Mouse (Mus musculus): ENCODE measurements around the gene Selenon. TPM values are rescaled to one million over a fixed set of nuclear protein-coding genes. Genes with fewer than 3 reads are reported as not detected.

The Selenon gene
- total and polyA plus RNA-seq, 3 experiments, result 0.27 to 1.0 (median 0.64) TPM

DNA sequence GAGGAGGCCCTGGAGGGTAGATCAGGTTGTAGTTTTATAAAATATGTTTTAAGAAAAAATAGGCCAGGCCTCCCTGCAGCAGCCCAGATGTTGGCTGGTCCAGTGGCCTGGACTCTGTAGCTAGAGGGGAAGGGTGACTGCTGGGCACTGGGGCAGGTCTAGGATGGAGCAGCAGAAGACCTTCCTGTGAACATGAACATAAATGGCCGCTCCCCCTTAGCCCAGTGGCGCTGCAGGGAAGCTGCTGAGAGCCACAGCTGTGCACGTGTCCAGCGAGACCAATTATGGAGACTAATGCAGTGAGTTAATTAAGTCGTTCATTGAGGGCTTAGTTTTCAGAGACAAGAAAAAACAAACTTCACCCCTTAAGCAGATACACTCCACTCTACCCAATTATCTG lies 26.2 kb downstream of the Selenon start:
- peaks cover 51 to 91% of the 10 kb centered on the region in 2 experiments for H3K36me3 ChIP-seq (replicated peaks in 1 of 2; ENCODE audit: control insufficient read depth in 1 of 2, insufficient read depth in 1 of 2, low read length in 1 of 2)
- in situ Hi-C loops (cut with MboI; ENCODE audit: low pct_ligation_motif_present, low pct_unique_long_range_greater_than_20kb, low sequenced_read_pairs) (no loop called here), dilution Hi-C loops (cut with MboI; ENCODE audit: extremely low pct_ligation_motif_present, extremely low pct_unique_long_range_greater_than_20kb, low sequenced_read_pairs) (no loop called here)
- DNase-seq (ENCODE audit: extremely low read depth), result no peak
- H3K4me3 ChIP-seq (replicated peaks in 1 of 3; ENCODE audit: low read depth in 2 of 3, low read length in 2 of 3, poor library complexity in 1 of 3), result no peak overlapping the region
- no peak overlapping the region for H3K9ac ChIP-seq (ENCODE audit: insufficient read depth, low read depth)
- no peaks in the 10 kb centered on the region for H3K4me1 ChIP-seq (ENCODE audit: control insufficient read depth in 1 of 2, insufficient read depth in 2 of 2)
- TF ChIP-seq USF1 (IDR thresholded peaks at IDR 0.05; ENCODE audit: low read depth, low read length) (no peak), USF2 (conservative IDR thresholded peaks at IDR 0.05; ENCODE audit: low read depth, low read length) (no peak), JUND (conservative IDR thresholded peaks at IDR 0.05; ENCODE audit: low read depth, low read length) (no peak), SIN3A (IDR thresholded peaks at IDR 0.05; ENCODE audit: low read length) (no peak), CHD2 (IDR thresholded peaks at IDR 0.05; ENCODE audit: low read length) (no peak), ZC3H11A (IDR thresholded peaks at IDR 0.05; ENCODE audit: low read depth, low read length) (no peak), CTCF (conservative IDR thresholded peaks at IDR 0.05 in 1 of 2, IDR thresholded peaks at IDR 0.05 in 1 of 2; ENCODE audit: low read depth in 2 of 2, low read length in 2 of 2) (no peak), ZMIZ1 (IDR thresholded peaks at IDR 0.05; ENCODE audit: low read depth, low read length) (no peak), E2F4 (IDR thresholded peaks at IDR 0.05; ENCODE audit: insufficient replicate concordance, low read depth, low read length) (no peak), KAT2A (IDR thresholded peaks at IDR 0.05; ENCODE audit: insufficient replicate concordance, low read length) (no peak), POLR2AphosphoS2 (IDR thresholded peaks at IDR 0.05; ENCODE audit: low read depth, low read length) (no peak), GABPA (IDR thresholded peaks at IDR 0.05; ENCODE audit: insufficient replicate concordance, low read depth, low read length) (no peak), POLR2A (IDR thresholded peaks at IDR 0.05; ENCODE audit: low read depth, low read length) (no peak), NRF1 (IDR thresholded peaks at IDR 0.05; ENCODE audit: low read depth, low read length) (no peak), ETS1 (conservative IDR thresholded peaks at IDR 0.05; ENCODE audit: low read depth, low read length) (no peak), TCF12 (IDR thresholded peaks at IDR 0.05; ENCODE audit: low read depth, low read length) (no peak)
- H3K79me2 ChIP-seq (replicated peaks; ENCODE audit: control insufficient read depth, extremely low read depth, insufficient read depth, poor library complexity, severe bottlenecking), result no peaks in the 10 kb centered on the region
- H3K9me3 ChIP-seq (replicated peaks; ENCODE audit: low read length), result no peaks in the 10 kb centered on the region
- no peaks in the 10 kb centered on the region for H3K27me3 ChIP-seq (replicated peaks)
- no peak overlapping the region for H3K27ac ChIP-seq (ENCODE audit: insufficient read depth, low read depth)
- H3K4me2 ChIP-seq (ENCODE audit: insufficient read depth, low read depth, poor library complexity, severe bottlenecking), result no peak overlapping the region

DNA sequence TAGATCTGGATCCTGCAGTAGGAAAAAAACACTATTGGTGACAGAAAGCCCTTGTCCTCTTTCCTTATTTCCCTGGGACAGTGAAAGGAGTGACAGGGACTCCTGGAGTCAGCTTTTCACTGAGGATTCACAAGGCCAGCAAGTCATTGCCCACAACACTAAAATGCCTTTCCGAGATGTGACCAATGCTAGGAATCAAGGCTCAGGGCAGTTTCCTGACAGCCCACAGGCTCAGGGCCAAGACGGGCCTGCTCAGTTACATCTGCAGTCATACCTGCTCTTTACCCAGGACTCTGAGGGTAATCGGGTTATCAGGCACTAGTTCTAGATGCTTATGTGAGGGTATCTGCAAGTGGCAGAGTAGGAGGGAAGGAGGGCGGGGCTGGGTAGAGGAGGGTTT lies 28.5 kb downstream of the Selenon start:
- Histone ChIP-seq H3K27ac (ENCODE audit: insufficient read depth, low read depth) (no peak overlapping the region), H3K9me3 (replicated peaks; ENCODE audit: low read length) (no peaks in the 10 kb centered on the region), H3K27me3 (replicated peaks) (no peaks in the 10 kb centered on the region), H3K36me3 (replicated peaks in 1 of 2; ENCODE audit: control insufficient read depth in 1 of 2, insufficient read depth in 1 of 2, low read length in 1 of 2) (peaks cover 30 to 82% of the 10 kb centered on the region in 2 experiments), H3K79me2 (replicated peaks; ENCODE audit: control insufficient read depth, extremely low read depth, insufficient read depth, poor library complexity, severe bottlenecking) (peaks cover 4% of the 10 kb centered on the region; the same call in 1 of the 2 replicates), H3K4me2 (ENCODE audit: insufficient read depth, low read depth, poor library complexity, severe bottlenecking) (no peak overlapping the region), H3K4me3 (replicated peaks in 1 of 3; ENCODE audit: low read depth in 2 of 3, low read length in 2 of 3, poor library complexity in 1 of 3) (no peak overlapping the region), H3K4me1 (ENCODE audit: control insufficient read depth in 1 of 2, insufficient read depth in 2 of 2) (no peaks in the 10 kb centered on the region), H3K9ac (ENCODE audit: insufficient read depth, low read depth) (no peak overlapping the region)
- no peak for DNase-seq (ENCODE audit: extremely low read depth)
- TF ChIP-seq UBTF (IDR thresholded peaks at IDR 0.05; ENCODE audit: low read depth, low read length), result no peak
- TF ChIP-seq E2F4 (IDR thresholded peaks at IDR 0.05; ENCODE audit: insufficient replicate concordance, low read depth, low read length), result no peak
- TF ChIP-seq MXI1 (IDR thresholded peaks at IDR 0.05; ENCODE audit: low read depth, low read length), result no peak
- no peak for TF ChIP-seq NRF1 (IDR thresholded peaks at IDR 0.05; ENCODE audit: low read depth, low read length)
- TF ChIP-seq RCOR1 (conservative IDR thresholded peaks at IDR 0.05; ENCODE audit: low read depth, low read length), result no peak
- TF ChIP-seq ZMIZ1 (IDR thresholded peaks at IDR 0.05; ENCODE audit: low read depth, low read length), result no peak
- no peak for TF ChIP-seq USF1 (IDR thresholded peaks at IDR 0.05; ENCODE audit: low read depth, low read length)
- no peak for TF ChIP-seq CHD2 (IDR thresholded peaks at IDR 0.05; ENCODE audit: low read length)
- TF ChIP-seq POLR2AphosphoS2 (IDR thresholded peaks at IDR 0.05; ENCODE audit: low read depth, low read length), result no peak
- TF ChIP-seq BHLHE40 (IDR thresholded peaks at IDR 0.05; ENCODE audit: low read depth, low read length), result no peak
- TF ChIP-seq ZNF384 (IDR thresholded peaks at IDR 0.05; ENCODE audit: low read depth, low read length), result no peak
- TF ChIP-seq ELF1 (IDR thresholded peaks at IDR 0.05; ENCODE audit: low read depth, low read length), result no peak
- dilution Hi-C loops (cut with MboI; ENCODE audit: extremely low pct_ligation_motif_present, extremely low pct_unique_long_range_greater_than_20kb, low sequenced_read_pairs) (no loop called here), in situ Hi-C loops (cut with MboI; ENCODE audit: low pct_ligation_motif_present, low pct_unique_long_range_greater_than_20kb, low sequenced_read_pairs) (no loop called here)
